Mouse (Mus musculus): Measurements from ENCODE around the gene Tcl1b1.
A peak's percentile ranks its signal among the peaks of the same experiment; 100 is the strongest.
"Not testable (repeated sequence)": the region's sequence is repeated elsewhere in the genome, so short reads cannot be mapped to it uniquely, and the experiment has no call there.

The Tcl1b1 gene

DNA sequence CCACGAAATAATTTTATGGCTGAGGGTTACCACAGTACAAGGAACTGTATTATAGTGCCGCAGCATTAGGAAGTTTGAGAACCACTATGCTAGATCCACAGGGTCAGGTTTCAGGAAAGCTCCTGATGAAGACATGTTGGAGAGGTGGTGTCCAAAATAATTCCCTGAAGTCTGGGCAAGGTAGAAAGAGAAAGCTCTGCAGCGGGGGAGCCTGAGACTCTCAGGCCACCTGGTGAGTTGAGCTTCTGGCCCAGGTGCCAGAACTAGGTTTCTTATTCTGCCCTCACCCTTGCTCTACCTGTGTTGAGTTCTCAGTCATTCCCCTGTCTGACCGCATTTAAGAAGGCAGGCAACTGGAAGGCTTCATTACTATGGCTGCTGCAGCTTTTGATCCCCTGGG lies at the start of gene Tcl1b1:
Gene Tcl1b1 (plus strand): TSS at position 301 of the 400 bp plus-strand sequence.
- DNase-seq = no peak

DNA sequence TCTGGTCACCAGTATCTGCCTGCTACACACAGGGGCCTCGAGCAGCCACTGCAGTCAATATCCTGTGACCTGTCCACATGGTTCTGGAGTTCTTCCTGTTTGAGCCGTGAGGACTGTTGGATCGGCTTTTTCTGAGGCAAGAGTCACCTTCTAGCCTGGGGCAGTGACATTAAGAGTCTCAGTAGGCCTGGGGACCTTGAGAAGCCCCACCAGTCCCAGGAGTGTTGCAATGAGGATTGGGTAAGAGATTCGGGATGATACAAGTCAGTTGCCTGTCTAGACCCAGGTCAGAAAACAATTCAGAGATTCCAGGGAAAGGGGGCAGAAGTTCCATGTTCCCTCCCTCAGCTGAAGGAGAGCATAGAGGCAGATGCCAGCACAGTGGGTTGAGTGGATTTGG lies 49.7 kb upstream of the Tcl1b1 start:
- no peak for DNase-seq

DNA sequence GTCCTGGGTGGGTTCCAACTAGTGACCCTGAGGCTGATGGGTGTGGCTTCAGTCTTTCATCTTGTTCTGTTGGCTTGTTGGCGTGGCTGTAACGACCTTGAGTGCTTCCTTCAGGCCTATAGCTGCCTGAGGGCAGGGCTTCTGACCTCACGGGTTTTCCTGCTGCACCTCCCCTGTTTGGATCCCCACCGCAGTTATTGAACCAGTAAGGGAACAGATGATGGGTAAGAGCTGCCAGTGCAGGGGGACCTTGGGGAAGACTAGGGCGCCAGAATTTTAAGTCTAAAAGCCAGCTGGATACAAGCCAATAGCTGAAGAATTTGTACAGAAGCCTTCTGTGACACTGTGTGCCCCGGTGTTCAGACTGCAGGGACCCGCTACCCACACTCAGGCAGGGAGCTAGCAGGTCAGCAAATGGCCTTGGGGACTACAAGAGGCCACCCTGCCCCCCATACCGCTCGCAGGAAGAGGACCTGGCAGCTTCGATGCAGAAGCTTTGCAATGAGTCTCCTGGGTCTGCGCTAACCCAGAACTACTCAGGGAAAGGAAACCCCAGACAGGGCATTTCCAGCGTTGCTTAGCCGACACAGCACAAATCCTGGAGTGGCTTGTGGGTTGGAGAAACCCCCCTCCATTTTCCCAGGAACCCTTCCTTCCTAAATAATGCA lies 47.0 kb upstream of the Tcl1b1 start:
- no peak for DNase-seq

DNA sequence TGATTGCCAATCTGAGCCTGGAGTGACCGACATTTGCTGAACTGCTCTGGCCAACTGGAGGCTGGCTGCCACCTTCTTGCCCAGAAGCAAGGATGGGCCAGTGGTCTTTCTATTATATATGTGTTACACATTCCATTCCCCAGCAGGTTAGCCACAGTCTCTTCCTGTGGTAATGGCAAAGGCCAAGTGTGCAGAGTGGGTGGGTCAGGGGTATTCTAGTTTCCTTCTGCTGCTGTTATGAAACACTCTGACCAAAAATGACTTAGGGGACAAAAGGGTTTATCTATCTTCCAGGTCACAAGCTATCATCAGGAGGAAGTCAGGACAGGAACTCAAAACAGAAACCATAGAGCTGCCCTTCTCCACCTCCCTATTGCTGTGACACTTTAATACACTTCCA lies 42.8 kb upstream of the Tcl1b1 start:
- DNase-seq = no peak

DNA sequence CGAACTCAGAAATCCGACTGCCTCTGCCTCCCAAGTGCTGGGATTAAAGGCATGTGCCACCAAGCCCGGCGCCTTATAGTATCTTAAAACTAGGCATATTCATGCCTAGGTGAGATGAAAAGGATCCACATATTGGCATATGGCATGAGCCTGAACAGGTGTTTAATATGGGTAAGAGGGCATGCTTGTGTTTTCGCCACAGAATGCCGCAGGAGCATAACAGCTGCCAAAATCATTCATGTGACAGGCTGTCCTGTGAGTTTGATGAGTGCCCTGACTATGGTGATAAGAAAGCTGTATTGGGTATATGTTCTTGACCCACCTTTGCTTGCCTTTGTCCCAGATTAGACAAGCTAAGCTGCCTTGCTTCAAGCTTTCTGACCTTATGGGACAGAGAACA lies 34.1 kb upstream of the Tcl1b1 start:
- DNase-seq = no peak

DNA sequence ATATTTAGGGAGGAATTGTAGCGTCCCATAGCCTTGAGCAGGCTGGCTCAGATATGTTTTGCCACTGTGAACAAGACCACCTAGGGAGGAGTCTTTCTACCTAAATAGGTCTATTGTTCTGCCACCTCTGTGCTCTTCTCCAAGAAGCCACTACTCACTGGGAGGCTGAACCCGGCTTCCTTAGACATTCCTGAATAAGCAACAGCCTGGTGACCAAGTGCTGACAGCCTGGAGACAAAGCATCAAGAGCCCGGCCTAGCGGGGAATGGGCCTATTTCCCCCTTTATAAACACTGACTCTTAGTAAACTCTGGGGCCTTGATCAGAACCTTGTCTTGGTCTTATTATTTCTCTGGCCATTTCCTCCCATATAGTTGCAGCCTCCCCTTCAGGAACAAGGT lies 33.0 kb upstream of the Tcl1b1 start:
- no peak for DNase-seq

DNA sequence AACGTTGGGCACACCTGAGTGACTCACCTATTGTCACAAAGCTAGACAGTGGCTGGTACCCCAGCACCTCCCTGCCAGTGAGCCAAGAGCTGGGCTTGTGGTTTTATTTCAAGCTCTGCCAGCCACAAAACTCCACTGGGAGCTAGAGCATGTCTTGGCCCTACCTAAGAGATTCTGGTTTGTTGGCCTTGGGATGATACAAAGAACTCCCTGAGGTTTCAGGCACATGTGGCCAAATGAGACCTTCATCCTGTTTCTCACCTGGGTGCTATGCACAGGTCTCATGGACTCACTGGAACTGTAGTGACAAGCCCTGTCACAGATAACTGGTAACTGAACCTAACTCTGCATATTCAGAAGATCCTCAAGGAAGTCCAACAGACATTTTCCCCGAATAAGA lies 31.9 kb upstream of the Tcl1b1 start:
- no peak for DNase-seq

DNA sequence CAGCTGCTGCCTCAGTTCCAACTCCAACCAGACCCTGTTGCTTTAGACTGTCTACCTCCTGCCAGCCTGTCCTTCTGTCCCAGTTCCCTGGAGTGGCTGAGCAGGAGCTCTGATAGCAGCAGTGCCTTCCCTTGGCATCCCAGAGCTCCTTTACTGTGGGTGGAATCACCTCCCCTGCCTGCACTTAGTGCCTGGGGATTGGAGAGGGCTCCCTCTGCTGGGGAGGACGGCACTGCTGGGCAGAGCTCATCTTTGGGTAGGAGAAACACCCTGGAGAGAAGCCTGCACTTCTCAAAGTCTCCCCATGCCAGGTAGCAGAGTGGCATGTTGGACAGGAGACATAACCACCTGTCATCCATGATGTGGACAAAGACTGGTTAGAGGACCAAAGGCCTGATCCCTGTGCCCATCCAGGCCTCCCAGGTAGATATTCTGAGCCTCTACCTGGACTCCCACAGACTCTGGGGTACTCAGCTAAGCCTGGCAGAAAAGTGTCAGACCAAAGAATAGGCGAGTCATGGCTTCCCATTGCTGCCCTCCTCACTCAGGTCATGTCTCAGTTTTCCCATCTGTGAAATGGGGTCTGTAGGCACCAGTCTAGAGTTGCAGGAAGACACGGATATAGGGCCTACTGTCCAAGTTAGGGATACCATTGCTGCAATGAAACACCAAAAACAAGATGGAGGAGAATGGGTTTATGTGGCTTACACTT lies 29.8 kb upstream of the Tcl1b1 start:
- DNase-seq = not testable (repeated sequence)

DNA sequence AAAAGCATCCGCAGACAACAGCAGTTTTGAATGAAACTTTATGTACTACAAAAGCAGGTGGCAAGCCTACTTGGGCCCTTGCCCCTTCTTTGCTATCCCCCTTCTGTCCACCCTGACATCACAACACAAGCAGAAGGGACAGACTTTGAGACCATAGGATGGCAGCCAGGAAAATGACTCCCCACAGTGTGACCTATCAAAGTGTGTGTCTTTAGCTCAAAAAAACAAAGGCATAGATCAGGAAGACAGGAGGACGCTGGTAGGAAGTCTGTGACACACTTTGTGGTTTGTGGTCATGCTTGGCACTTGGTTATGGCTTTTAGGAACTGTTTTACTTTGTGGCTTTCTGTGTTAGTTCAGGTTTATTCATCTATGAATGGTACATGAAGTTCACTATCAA lies 25.3 kb upstream of the Tcl1b1 start:
- DNase-seq = not testable (repeated sequence)

DNA sequence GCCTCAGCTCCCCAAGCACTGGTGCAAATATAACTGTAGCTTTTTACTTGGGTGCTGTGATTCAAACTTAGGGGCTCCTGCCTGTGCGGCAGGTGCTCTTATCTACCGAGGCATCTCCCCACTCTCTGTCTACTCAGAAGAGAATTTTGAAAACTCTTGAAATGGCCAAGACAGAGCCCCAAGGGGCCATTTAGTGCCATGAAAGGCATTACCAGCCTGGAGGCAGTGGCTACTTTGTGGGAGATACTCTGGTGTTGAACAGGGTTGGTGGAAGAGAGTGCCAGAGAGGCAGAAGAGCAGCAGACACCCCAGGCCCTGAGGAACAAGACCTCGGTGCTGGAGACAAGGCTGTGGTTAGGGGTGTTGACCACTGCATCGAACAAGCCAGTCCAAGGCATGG lies 24.7 kb upstream of the Tcl1b1 start:
- DNase-seq = not testable (repeated sequence)

DNA sequence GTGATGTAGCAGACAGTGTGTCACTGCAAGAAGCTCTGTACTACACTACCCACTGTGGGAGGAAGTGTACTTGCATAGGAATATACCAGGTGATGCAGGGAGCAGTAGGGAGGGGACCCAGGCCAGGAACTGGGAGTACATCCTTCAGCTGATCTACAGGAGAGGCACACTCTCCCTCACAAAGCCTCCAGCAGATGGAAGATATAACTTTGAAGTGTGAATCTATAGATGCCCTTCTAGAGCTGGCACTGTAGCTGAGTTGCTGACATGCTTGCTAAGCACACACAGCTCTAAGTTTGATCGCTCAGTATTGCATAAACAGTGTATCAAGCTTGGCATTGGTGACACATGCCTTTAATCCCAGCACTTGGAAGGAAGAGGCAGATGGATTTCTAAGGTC lies 21.8 kb upstream of the Tcl1b1 start:
- not testable (repeated sequence) for DNase-seq

DNA sequence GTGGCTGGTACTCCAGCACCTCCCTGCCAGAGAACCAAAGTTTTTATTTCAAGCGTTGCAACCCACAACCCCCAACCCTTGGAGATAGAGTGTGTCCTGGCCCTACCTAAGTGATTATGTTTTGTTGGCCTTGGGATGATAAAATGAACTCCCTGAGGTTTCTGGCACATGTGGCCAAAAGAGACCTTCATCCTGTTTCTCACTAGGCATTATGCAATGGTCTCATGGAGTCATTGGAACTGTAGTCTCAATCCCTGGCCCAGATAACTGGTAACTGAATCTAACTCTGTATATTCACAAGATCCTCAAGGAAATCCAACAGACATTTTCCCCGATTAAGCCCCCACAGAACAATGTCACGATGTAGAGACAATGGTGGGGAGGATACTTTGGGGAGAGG lies 16.4 kb upstream of the Tcl1b1 start:
- no peak for DNase-seq

DNA sequence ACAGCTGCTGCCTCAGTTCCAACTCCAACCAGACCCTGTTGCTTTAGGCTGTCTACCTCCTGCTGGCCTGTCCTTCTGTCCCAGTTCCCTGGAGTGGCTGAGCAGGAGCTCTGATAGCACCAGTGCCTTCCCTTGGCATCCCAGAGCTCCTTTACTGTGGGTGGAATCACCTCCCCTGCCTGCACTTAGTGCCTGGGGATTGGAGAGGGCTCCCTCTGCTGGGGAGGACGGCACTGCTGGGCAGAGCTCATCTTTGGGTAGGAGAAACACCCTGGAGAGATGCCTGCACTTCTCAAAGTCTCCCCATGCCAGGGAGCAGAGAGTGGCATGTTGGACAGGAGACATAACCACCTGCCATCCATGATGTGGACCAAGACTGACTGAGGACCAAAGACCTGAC lies 14.6 kb upstream of the Tcl1b1 start:
- not testable (repeated sequence) for DNase-seq

DNA sequence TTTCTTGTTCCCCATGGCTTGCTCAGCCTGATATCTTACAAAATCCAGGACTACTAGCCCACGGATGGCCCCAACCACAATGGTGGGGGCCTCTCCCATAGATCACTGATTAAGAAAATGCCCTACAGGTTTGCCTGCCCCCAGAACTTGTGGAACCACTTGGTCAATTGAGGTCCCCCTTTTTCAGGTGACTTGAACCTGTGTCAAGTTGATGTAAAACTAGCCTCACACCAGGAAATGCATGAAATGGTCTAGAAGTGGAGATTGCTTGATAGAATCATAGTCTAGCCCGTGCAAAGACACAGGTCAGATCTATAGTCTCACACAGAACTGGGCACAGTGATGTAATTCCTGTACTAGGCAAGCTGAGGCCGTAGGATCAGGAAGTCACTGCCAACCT lies 13.8 kb upstream of the Tcl1b1 start, which contains the start of gene Tcl1b2:
Gene Tcl1b2 (plus strand): TSS at position 301 of the 400 bp plus-strand sequence.
- no peak for DNase-seq

DNA sequence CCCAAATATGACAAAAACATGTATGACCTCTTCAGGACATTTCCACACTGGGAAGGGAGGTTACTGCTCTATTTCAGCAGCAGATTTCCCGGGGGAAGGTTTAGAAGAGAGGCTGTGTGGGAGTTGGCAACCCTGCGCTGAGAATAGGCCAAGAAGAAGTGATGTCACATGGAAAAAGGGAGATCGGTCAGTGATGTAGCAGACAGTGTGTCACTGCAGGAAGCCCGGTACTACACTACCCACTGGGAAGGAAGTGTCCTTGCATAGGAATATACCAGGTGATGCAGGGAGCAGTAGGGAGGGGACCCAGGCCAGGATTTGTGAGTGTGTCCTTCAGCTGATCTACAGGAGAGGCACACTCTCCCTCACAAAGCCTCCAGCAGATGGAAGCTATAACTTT lies 4.2 kb upstream of the Tcl1b1 start:
- not testable (repeated sequence) for DNase-seq

DNA sequence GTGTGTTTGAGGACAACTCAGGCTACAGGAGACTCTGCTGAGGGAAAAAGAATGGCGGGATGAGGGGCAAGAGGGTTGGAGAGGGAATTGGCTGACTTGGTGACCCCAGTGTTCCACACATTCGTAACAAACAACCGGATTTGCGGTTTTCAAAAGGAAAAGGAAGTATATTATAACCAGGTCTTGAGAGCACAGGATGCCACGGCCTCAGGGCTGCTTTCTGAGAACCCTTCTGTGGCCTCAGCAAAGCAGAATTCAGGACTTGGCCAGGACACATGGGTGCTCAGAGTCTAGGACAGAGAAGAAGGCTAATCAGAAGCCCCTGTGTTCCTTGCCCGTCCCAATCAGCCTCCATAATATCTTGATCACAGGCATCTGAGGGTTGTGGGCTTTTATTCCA lies 648 bp upstream of the Tcl1b1 start:
- DNase-seq = no peak

DNA sequence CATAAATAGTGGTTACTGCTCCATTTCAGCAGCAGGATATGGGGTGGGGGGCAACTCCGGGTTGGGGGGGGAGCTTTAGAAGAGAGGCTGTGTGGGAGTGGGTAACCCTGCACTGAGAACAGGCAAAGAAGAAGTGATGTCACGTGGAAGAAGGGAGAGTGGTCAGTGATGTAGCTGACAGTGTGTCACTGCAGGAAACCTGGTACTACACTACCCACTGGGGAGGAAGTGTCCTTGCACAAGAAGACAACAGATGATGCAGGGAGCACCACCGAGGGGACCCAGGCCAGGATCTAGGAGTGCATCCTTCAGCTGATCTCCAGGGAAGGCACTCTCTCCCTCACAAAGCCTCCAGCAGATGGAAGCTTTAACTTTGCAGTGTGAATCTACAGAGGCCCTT lies 7.2 kb downstream of the Tcl1b1 start:
- no peak for DNase-seq

DNA sequence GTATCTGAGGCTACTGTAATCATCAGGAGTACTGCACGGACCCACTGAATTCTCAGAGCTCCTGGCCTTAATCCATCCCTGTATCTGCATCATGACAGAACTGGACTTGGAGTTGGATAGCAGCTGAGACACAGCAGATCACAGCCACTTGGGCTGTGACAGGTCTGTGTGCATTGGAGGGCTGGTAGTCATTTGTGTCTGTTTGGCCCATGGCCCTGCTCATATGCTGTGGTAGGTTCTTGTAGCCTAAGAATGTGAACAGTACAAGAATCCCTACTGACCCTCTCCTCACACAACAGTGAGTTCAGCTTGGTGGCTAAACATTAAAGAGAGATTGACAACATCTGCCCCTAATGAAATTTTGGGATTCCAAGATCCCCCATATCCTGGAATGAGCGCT lies 13.9 kb downstream of the Tcl1b1 start:
- no peak for DNase-seq

DNA sequence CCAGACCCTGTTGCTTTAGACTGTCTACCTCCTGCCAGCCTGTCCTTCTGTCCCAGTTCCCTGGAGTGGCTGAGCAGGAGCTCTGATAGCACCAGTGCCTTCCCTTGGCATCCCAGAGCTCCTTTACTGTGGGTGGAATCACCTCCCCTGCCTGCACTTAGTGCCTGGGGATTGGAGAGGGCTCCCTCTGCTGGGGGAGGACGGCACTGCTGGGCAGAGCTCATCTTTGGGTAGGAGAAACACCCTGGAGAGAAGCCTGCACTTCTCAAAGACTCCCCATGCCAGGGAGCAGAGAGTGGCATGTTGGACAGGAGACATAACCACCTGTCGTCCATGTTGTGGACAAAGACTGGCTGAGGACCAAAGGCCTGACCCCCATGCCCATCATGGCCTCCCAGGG lies 14.8 kb downstream of the Tcl1b1 start:
- DNase-seq = peak; percentile 14 to 76

DNA sequence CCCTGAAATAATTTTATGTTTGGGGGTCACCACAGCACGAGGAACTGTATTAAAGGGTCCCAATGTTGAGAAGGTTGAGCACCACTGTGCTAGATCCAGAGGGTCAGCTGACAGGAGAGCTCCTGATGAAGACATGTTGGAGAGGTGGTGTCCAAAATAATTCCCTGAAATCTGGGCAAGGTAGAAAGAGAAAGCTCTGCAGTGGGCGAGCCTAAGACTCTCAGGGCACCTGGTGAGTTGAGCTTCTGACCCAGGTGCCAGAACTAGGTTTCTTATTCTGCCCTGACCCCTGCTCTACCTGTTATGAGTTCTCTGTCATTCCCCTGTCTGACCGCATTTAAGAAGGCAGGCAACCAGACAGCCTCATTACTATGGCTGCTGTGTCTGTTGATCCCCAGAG lies 16.6 kb downstream of the Tcl1b1 start, which contains the start of gene Tcl1b5:
Gene Tcl1b5 (plus strand): TSS at position 301 of the 400 bp plus-strand sequence.
- not testable (repeated sequence) for DNase-seq

DNA sequence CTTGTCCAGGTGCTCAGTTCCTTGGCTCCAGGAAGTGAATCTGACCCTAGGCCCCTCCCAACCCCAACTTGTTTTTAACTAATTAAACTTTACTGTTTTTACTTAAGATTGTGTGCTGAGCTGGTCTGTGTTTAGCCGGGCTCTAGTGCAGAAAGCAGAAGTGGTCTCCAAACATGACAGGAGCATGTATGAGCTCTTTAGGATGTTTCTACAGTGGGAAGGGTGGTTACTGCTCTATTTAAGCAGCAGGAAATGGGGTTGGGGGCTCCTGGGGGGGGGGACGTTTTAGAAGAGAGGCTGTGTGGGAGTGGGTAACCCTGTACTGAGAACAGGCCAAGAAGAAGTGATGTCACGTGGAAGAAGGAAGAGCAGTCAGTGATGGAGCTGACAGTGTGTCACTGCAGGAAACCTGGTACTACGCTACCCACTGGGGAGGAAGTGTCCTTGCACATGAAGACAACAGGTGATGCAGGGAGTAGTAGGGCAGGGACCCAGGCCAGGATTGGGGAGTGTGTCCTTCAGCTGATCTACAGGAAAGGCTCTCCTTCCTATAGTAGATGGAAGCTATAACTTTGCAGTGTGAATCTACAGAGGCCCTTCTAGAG lies 21.7 kb downstream of the Tcl1b1 start:
- DNase-seq = not testable (repeated sequence)

DNA sequence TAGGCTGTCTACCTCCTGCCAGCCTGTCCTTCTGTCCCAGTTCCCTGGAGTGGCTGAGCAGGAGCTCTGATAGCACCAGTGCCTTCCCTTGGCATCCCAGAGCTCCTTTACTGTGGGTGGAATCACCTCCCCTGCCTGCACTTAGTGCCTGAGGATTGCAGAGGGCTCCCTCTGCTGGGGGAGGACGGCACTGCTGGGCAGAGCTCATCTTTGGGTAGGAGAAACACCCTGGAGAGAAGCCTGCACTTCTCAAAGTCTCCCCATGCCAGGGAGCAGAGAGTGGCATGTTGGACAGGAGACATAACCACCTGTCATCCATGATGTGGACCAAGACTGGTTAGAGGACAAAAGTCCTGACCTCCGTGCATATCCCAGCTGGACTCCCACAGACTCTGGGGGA lies 29.5 kb downstream of the Tcl1b1 start:
- DNase-seq = peak in 1 of 2 experiments; percentile 25

DNA sequence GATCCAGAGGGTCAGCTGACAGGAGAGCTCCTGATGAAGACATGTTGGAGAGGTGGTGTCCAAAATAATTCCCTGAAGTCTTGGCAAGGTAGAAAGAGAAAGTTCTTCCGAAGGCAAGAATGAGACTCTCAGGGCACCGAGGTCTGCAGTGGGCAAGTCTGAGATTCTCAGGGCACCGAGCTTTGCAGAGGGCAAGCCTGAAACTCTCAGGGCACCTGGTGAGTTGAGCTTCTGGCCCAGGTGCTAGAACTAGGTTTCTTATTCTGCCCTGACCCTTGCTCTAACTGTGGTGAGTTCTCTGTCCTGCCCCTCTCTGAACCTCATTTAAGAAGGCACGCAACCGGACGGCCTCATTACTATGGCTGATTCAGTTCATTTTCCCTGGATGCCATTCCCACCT lies 31.3 kb downstream of the Tcl1b1 start, which contains the start of gene Tcl1b3:
Gene Tcl1b3 (plus strand): TSS at position 301 of the 400 bp plus-strand sequence.
- not testable (repeated sequence) for DNase-seq
